Mouse (Mus musculus) heart, postnatal 0 days (tissue): Measurements from ENCODE around the gene Kcnmb2.

ENCODE experiments used
- CTCF ChIP-seq: IDR thresholded peaks from 2 replicates; pipeline ENCODE4 v1.5.1; 2016; ENCODE audit warnings: antibody characterized with exemption, control low read depth, low read depth
- EP300 ChIP-seq: IDR thresholded peaks from 2 replicates; pipeline ENCODE4 v1.6.1; 2016; ENCODE audit warnings: antibody characterized with exemption, low read depth

DNA sequence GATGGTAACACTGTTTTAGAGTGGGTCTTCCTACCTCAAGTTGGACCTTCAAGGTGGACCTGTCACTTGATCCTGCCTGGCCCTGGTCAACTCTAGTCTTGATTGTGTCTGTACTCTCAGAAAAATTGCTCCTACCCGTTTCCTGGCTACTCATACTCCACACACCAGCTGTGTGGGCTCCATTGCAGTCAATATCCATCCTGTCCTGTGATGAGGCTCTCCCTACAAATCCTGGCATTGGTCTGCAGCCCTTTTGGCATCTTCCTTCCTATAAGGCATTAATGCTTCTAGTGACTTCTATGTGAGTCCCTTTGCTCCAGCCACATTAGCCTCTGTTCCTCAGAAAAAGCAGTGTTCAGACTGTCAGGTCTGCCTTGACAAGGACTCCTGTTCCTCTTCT, 228.4 kb downstream of the Kcnmb2 start:
- TF ChIP-seq CTCF (no peak), EP300 (no peak)
